Mouse (Mus musculus): ENCODE data around the gene Gpr137.
"Not testable (repeated sequence)": the region's sequence is repeated elsewhere in the genome, so short reads cannot be mapped to it uniquely, and the experiment has no call there.

Gpr137 gene

DNA sequence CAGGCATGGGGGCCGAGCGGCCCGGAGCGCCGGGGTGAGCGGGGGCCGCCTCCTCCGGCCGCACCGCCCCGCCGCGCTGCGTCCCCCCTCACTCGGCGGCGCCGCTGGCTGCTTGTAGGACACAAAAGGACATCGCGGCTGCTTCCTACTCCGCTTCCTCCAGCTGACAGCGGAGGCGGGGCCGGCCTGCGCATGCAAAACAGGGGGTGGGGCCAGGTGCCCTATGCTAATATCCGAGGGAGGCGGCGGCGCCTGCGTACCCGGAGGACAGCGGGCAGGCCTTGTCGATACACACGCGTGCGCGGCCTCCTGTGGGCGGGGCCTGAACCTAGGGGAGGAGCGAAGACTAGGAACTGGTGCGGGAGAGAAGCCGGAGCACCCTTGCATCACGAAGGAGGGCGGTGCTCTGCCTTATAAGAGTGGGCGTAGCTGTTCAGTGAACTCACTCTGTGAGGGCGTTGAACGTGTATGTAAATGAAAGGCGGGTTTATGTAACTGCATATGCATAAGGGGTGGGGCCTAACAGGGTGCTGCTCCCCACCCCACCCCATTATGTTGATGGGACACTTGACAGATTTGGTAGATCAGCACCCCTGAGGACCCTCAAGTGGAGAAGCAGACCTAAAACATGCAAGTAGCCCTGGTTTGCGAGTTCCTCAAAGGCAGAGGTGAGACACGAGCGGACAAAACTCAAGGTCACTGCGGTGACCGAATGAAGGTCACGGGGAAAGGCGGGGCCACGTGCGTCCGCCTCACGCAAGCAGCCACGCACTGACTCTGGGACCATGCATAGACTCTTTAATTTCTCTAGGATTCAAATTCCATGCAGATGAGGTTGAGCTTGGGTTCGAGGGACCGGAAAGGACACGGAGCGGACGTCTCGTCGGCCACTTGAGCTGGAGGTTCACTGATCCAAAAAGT, 20.4 kb downstream of the Gpr137 start, which contains the start of gene Esrra:
Gene Esrra, minus strand, starts transcription at position 167 of the 921 bp plus-strand sequence.
- DNase-seq (ENCODE audit: low read depth, low spot score), result peak; percentile 100

DNA sequence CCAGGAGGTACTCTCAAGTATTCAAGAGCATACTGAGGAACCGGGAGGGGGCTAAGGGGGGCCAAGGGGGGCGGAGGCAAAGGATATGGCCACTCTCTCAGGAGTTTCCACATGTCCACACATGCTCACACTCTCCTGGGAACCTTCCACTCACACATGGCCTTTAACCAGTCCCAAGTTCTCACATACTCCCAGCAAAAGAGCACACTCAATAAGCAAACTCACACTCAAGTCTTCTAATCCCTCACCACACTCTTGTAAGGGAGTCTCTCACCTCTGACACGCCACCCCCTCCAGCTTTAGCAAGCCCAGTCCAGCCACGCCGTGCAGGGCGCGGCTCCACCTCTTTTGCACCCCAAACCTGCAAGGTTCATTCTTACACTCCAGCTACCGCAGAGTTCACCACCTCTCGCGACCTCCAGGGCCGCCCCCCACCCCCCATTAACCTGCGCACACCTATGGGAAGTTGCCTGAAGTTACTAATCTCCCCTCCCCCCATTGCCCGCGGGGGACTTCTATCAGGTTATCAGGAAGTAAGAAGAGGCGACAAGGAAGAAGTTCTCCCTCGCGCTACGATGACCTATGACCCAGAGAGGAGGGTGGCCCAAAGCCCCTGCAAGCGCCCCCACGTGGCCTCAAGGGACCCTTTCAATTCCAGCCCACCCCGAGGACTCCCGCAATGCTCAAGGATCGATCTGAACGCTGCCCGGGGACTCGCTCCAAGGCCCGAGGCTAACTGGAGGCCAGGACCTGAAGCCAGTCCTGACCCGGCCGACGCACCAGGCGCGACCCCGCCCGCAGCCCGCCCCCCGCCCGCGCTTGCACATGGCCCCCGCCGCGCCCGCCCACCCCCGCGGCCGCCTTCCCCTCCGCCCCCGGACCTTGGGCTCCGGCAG, 21.3 kb downstream of the Gpr137 start:
- DNase-seq (ENCODE audit: low read depth, low spot score), result peak; percentile 59

DNA sequence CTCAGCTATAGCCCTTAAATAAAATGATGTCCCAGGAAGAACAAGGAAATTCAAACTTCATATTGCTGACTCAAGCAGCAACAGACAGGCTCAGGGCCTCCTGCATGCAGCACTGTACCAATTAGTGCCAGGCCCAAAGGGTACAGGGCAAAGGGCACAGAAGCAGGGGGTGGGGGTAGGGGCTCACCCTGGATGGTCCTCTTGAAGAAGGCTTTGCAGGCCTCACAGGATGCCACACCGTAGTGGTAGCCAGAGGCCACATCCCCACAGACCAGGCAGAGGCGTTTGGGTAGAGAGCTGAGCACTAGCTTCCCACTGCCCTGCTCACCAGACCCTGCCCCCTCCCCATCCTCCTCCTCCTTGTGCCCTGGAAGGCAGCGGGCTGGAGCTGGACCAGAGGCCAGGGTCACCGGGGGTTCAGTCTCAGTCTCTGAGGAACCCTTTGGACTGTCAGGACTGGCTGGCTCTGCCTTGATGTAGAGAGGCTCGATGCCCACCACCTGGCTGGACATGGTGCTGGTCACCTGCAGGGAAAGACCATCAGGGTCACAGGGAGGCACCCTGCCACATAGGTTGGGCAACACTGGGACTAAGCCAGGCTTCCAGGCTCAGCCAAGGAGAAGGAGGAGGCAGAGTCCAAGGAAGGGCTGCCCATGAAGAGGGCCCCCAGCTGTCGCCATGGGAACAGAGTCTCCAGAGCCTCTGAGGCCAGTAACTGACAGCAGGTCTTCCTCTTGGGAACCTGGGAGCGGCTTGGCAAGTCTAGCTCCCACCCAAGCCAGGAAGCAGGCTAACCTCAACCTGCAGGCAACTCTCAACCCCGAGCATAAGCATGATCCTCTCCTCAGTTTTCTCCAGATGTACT, 22.2 kb downstream of the Gpr137 start:
- DNase-seq (ENCODE audit: low read depth, low spot score), result peak; percentile 55

DNA sequence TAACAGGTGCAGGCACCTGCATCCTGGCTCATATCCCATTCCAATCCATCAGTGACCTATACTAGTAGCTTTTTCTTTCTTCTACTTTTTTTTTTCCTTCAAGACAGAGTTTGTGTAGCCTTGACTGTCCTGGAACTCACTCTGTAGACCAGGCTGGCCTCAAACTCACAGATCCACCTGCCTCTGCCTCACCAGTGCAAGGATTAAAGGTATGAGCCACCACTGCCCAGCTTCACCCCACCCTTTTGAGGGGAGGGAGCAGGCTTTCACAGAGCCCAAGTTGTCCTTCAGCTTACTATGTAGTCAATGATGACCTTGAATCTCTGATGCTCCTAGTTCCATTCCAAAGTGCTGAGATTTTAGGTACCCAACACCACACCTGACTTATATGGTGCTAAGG, 22.8 kb downstream of the Gpr137 start:
- DNase-seq (ENCODE audit: low read depth, low spot score), result no peak

DNA sequence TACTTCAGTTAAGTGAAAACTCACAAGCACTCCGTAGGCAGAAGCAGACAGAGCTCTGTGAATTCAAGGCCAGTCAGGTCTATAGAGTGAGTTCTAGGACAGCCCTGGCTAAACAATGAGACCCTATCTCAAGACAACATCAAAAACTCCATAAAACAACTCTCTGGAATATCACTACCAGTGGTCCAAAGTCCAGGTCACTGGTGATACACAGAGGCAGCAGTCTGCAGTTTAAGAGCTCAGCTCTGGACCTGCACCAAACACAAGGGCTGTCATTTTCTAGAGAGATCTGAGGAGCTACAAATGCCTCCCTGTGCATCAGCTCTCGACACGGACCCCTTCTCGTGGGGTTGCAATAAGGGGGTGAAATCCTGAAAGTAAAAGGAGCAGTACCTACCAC, 24.0 kb downstream of the Gpr137 start:
- DNase-seq (ENCODE audit: low read depth, low spot score), result no peak

DNA sequence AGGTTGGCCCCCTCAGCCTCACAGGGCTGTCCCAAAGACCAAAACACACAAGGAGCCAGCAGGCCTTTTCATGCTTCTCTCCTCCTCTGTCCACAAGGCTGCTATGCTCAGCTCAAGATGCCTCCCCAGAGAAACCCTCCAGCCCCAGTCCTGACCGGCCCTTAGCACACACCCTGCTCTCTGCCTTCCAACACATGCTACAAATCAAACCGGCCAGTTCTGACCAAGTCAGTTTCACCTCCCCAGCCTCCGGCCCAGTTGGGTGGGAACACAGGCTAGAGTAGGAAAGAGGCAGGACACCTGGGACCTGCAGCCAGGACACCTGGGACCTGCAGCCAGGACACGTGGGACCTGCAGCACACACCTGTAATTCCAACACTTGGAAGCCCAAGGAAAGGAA, 25.8 kb downstream of the Gpr137 start:
- no peak for DNase-seq (ENCODE audit: low read depth, low spot score)

DNA sequence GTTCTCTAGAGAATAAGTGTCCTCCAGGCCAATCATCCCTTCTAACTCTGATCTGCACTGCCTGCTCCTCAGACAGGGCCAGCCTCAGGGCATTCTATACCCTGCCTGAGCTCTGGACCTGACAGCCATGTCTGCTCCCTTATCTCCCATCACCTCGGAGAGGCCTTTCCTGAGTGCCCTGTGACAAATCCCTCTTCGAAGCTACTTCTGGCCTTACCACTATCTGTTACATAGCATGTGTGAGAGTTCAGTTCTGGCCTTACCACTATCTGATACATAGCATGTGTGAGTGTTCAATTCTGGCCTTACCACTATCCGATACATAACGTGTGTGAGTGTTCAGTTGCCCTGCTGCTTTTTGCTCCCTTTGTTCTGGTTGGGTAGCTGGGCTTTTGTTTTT, 27.0 kb downstream of the Gpr137 start:
- no peak for DNase-seq (ENCODE audit: low read depth, low spot score)

DNA sequence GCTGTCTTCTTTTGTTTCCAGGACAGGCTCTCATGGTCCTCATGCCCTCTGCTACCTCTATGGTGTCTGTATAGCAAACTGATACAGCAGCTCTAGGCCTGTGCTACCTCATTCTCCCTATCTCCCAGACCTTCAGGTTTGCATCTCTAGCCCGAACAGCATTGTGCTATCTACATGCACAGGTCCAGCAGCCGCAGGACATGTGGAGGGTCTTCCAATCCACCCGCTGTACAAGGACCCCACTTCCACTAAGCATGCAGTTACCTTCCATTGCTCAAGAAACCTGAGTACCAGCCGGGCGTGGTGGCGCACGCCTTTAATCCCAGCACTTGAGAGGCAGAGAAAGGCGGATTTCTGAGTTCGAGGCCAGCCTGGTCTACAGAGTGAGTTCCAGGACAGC, 27.7 kb downstream of the Gpr137 start:
- no peak for DNase-seq (ENCODE audit: low read depth, low spot score)

DNA sequence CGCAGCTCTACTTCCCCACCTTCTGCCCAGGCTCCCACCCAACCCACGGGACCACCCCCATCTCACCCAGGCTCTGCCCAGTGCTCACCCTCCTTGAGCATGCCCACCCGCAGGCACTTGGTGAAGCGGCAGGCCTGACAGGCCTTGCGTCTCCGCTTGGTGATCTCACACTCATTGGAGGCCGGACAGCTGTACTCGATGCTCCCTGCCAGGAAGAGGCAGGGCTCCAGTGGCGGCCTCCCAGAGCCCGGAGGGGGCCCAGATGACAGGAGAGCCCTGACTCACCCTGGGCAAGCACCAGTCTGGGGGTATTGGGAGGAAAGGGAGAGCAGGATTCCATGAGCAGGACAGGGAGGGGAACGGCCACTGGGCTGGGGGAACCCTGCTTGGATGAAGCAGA, 28.3 kb downstream of the Gpr137 start:
- DNase-seq (ENCODE audit: low read depth, low spot score), result no peak

DNA sequence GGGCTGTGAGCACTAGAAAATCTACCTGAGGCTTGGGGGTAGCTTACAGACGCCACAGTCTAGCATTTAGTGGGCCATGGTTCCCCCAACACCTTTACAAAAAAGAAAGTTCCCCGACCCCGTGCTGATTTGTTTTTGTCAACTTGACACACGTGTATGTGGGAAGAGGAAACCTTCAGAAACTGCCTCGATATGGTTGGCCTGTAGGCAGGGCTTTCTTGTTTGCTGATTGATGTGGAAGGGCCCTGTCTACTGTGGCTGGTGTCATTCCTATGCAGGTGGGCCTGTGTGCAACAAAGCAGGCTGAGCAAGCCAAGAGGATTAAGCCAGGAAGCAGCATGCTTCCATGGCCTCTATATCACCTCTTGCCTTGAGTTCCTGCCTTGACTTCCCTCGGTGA, 29.2 kb downstream of the Gpr137 start:
- DNase-seq (ENCODE audit: low read depth, low spot score), result no peak

DNA sequence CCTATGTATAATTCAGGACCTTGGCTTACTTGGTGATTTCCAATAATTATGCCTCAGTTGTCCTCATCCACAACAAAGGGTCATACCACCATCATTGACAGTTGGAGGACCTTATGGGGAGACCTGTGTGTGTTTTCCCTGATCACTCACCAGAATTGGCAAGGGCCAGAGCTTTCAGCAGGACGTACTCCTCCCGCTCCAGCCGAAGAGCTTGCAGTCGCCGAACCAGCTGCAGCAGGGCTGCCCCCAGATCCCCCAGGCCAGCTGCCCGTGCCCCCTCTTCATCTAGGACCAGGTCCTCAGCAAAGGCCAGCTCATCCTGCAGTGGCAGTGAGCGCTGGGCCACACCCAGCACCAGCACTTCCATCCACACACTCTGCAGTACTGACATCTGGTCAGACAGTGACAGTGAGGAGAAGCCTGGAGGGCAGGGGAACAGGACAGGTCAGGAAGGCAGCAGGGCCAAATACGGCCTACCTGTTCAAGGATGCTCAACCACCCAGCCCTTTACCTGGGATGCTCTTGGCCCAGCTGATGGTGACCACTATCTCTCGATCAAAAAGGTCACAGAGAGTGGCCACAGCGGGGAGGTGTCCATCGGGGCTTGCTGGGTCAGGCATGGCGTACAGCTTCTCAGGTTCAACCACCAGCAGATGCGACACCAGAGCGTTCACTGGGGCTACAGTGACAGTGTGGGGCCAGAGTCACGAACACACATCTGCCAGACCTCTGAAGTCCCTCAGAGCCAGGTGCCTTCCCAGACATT, 29.9 kb downstream of the Gpr137 start:
- DNase-seq (ENCODE audit: low read depth, low spot score), result no peak

DNA sequence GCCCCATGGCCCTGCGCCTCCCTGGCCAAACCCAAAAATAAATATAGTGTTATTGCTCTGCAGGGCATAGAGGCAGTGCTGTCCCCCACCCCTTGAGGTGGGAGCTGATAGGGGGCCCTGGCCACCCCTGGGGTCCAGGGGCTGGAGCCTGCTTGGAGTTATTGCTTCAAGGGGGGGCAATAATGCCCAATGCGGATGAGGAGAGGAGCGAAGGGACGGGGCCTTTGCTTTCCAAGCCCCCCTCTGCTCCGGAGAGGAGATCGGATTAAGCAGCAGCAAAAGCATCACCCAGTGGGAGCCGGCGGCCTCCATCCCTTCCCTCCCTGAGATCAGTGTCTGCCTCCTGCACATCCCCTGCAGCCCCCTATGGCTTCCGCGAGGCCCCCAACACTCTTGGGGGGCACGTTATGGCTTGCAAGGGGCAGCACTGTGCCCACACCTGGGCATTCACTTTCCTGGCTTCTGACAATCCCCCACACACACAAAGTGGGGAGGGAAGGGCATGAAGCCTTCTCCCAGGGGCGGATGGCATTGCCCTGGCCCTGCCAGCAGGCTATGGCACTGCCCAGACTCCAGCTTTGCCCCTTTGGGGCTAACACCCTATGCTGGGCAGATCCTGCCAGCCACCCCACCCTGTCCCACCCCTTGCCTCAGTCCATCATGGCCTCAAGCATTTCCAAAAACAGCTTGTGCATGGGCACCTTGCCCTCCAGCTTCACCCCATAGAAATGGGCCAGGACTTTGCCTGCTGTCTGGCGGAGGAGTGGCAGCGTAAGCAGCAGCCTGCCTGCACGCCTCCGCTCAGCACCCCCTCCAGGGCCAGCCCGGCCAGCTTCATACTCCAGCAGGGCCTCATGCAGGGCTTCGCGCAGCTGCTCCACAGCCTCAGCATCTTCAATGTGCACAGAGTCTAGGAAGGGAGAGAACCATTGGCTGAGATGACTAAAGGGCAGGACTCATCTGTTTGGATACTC, 30.9 kb downstream of the Gpr137 start:
- DNase-seq (ENCODE audit: low read depth, low spot score), result no peak

DNA sequence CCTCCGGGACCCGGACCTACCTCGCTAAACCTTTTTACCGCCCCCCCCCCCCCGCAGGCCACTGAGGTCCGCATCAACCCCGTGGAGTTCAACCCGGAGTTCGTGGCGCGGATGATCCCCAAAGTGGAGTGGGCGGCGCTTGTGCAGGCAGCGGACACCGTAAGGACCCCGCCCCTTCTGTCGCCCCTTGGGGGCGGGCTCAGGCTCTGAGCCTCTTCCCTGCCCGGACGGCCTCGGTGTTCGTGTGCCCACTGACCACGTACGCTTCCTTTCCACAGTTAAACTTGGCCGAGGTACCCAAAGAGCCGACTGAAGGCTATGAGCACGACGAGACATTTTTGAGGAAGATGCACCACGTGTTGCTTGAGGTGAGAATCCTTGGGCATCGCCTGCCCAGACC, 32.0 kb downstream of the Gpr137 start:
- DNase-seq (ENCODE audit: low read depth, low spot score), result not testable (repeated sequence)

DNA sequence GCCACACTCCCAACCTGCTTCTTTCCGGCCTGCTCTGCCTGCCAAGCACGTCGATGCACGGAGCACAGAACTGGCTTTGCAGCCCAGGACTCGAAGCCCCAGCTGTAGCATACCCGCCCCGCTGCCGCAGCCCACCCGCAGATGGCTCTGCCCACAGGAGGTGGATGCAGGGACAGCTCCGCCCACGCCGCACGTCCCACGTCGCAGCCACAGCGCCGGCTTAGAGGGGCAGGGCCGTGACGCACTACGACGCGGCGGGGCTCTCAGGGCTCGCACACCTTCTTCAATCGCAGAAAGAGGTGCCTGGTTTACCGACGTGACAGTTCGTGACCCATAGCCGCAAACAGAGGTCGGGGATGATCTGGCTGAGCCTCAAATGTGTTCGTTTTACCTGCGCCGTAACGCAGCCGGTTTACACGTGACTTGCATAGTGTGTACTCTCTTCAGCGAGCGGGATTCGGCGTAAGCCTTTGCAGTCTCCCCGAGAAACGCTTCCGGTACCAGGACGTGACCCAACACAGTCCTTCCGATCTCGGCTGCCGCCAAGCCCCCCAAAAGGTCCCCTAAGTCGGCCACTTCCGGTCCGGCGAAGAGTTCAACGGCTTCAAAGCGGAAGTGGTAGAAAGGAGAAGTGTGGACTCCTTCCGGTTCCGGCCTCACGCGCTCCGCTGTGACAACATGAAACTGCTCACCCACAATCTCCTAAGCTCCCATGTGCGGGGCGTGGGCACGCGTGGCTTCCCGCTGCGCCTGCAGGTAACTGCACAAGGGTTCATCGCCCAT, 32.6 kb downstream of the Gpr137 start, which contains the start of the genes Trmt112 and Prdx5:
Gene Trmt112, plus strand, starts transcription at position 192 of the 783 bp plus-strand sequence.
Gene Prdx5, minus strand, starts transcription at position 600 of the 783 bp plus-strand sequence.
- peak; percentile 94 for DNase-seq (ENCODE audit: low read depth, low spot score)

DNA sequence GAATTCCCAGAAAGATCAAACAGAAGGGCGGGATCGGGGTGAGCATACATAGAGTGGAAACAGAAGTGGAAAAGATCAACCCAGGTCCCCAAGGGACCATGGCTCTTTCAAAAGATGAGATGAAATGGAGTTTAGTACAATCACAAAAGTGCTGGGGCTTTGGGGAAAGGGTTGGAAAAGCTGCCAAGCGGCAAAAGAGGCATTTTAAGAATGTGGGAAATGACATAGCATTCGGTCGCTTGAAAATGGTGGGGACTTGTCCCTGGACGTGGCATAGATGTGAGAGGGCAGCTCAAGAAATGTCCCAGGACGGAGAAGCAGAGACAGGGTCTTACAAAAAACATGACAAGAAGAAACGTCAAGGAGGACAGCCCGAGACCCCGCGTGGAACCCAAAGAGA, 33.3 kb downstream of the Gpr137 start:
- no peak for DNase-seq (ENCODE audit: low read depth, low spot score)

DNA sequence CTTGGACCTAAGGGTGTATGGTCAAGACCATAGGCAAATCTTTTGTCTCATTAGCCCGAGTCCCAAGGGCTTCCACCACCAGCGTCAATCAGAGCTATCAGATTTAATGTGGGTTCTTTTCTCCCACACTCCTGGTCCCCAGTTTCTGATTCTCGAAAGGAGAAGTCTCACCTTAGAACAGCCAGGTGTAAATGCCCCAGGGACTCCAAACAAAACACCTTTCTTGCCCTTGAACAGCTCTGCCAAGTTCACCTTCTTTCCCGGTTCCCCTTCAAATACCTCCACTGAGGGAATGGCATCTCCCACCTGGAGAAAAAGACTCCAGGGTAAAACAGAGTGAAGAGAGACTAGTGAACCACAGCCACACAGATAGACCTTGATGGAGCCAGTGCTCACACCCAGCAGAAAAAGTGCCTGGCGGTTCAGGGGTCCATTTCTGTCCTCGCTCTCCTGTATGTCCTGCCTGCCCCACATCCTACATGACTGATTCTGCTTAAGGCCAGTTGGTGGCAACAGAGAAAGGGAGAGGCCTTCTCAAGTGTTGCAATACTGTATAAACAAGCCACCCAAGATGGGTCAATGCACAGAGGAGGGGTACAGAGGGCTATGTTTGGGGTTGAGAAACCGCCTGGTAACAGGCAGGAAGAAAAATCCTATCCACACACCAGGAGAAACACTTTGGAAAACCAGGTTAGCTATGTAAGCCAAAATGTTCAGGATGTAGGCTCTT, 34.3 kb downstream of the Gpr137 start:
- no peak for DNase-seq (ENCODE audit: low read depth, low spot score)

DNA sequence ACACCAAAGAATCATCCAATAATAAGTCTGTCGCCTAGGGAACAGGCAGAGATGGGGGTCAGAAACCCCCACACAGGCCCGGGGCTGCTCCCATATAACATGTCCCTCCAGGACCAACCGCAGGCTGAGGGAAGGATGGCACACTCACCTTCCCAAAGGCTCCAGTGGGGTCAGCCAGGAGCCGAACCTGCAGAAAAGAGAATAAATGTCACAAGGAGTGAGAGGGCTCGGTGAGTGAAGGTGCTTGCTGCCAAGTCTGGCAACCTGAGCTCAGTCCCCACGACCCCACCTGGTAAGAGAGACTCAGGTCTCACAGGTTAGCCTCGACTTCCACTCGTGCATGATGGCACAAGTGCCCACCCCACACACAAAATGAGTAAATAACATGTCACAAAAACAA, 35.2 kb downstream of the Gpr137 start:
- DNase-seq (ENCODE audit: low read depth, low spot score), result no peak

DNA sequence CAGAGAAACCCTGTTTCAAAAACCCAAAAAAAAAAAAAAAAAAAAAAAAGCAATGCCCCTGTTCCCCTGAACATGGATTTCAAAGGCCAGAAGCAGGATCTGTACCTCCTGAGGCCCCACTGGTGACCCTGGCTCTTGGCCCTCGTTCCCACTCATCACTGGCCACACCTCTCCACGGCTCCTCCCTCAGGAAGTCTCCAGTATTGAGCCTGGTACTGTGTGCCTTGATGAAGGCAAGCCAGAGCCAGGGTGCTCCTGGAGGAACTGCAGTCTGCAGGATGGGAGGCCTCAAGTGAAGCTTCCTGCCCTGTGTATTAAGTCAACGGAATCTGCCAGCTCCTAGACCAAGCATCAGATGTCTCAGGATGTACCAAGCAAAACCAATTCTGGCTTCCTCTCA, 36.1 kb downstream of the Gpr137 start:
- DNase-seq (ENCODE audit: low read depth, low spot score), result no peak

All from skeletal muscle tissue, adult 2 months (tissue).